Mouse (Mus musculus) left cerebral cortex, postnatal 14 days (tissue): ENCODE data around the gene Brsk1. TPM values are rescaled to one million over a fixed set of nuclear protein-coding genes. Genes with fewer than 3 reads are reported as not detected.

Source experiments
- DNase-seq, 2 experiments: peaks; one replicate each; pipeline ENCODE4 v3.0.0; 2021 to 2022; ENCODE audit warnings: low spot score in 2 of 2, mixed read lengths in 1 of 2
- intact Hi-C: fragments of 180-260 bp; cut with DNase I; formaldehyde crosslinking; loops from one replicate; pipeline ENCODE4 v1.15.1; 2025
- total RNA-seq, 2 experiments: library from RNA; stranded (reverse); gene quantifications; 2 replicates each; pipeline ENCODE4 v1.2.3; 2021

The Brsk1 gene
- total RNA-seq, 2 experiments from 2014 or later: 330 to 331 TPM

- no peak for DNase-seq
- intact Hi-C loops: no loop called here
Measured at GRCm38 (mm10) chr7:4724359-4724758, 34.0 kb downstream of the Brsk1 start.

- intact Hi-C loops: no loop called here
- no peak for DNase-seq
Measured at GRCm38 (mm10) chr7:4725169-4725568, 34.8 kb downstream of the Brsk1 start, which contains the start of gene Tmem150b. Gene Tmem150b (minus strand): TSS chr7:4725249.

GRCm38 (mm10) chr7:4731090-4731489 lies 40.7 kb downstream of the Brsk1 start:
- intact Hi-C loops: no loop called here
- no peak for DNase-seq

- intact Hi-C loops: no loop called here
- DNase-seq: no peak
Measured at GRCm38 (mm10) chr7:4732968-4733392, 42.6 kb downstream of the Brsk1 start.

GRCm38 (mm10) chr7:4739041-4739543 lies 48.7 kb downstream of the Brsk1 start:
- no peak for DNase-seq
- intact Hi-C loops: no loop called here

GRCm38 (mm10) chr7:4739544-4740275 lies 49.3 kb downstream of the Brsk1 start, which contains the start of gene Kmt5c:
Gene Kmt5c (plus strand): TSS chr7:4740115.
- DNase-seq: peak; percentile 99 to 100
- intact Hi-C loops: loop anchor here (5.0 kb wide), 1 partner anchor 53 kb away; the partner anchor contains the start of gene Rpl28

GRCm38 (mm10) chr7:4740309-4740727 lies 49.9 kb downstream of the Brsk1 start:
- no peak for DNase-seq
- intact Hi-C loops: loop anchor here (5.0 kb wide), 1 partner anchor 52 kb away; the partner anchor contains the start of gene Rpl28

GRCm38 (mm10) chr7:4741151-4741550 lies 50.7 kb downstream of the Brsk1 start:
- DNase-seq: no peak
- intact Hi-C loops: loop anchor here (5.0 kb wide), 1 partner anchor 51 kb away; the partner anchor contains the start of gene Rpl28

- intact Hi-C loops: loop anchor here (5.0 kb wide), 1 partner anchor 50 kb away; the partner anchor contains the start of gene Rpl28
- DNase-seq: no peak
Measured at GRCm38 (mm10) chr7:4741672-4742481, 51.5 kb downstream of the Brsk1 start.

GRCm38 (mm10) chr7:4742482-4742819 lies 52.0 kb downstream of the Brsk1 start:
- no peak for DNase-seq
- intact Hi-C loops: loop anchor here (5.0 kb wide), 1 partner anchor 50 kb away; the partner anchor contains the start of gene Rpl28

GRCm38 (mm10) chr7:4743354-4743753 lies 53.0 kb downstream of the Brsk1 start:
- intact Hi-C loops: loop anchor here (5.0 kb wide), 1 partner anchor 49 kb away; the partner anchor contains the start of gene Rpl28
- DNase-seq: no peak

- no peak for DNase-seq
- intact Hi-C loops: loop anchor here (5.0 kb wide), 1 partner anchor 47 kb away; the partner anchor contains the start of gene Rpl28
Measured at GRCm38 (mm10) chr7:4744886-4745285, 54.5 kb downstream of the Brsk1 start.

- intact Hi-C loops: no loop called here
Measured at GRCm38 (mm10) chr7:4746326-4746980, 56.0 kb downstream of the Brsk1 start.

GRCm38 (mm10) chr7:4747156-4747899 lies 56.9 kb downstream of the Brsk1 start:
- no peak for DNase-seq
- intact Hi-C loops: no loop called here

More at GRCm38 (mm10) chr7:4746326-4746980, 56.0 kb downstream of the Brsk1 start:
- no peak for DNase-seq

GRCm38 (mm10) chr7:4748321-4748720 lies 57.9 kb downstream of the Brsk1 start:
- intact Hi-C loops: no loop called here
- no peak for DNase-seq

- intact Hi-C loops: no loop called here
- no peak for DNase-seq
Measured at GRCm38 (mm10) chr7:4749169-4749568, 58.8 kb downstream of the Brsk1 start.

GRCm38 (mm10) chr7:4751971-4752820 lies 61.8 kb downstream of the Brsk1 start:
- intact Hi-C loops: no loop called here
- DNase-seq: no peak
